ENCODE assay signal across 12 mouse cellular contexts in genomic region chr5:96898120-96898672, GRCm38 (mm10).
DNase-seq lines count a peak whose midpoint lies in the region; ATAC-seq and TF ChIP-seq lines count a peak whose summit lies in the region.
"Had no signal": no experiment of that assay in that cellular context is flagged by ENCODE, and none has a peak within 500 bp of the region (broad histone marks: within the 10 kb centered on the region; RNA-seq: fewer than 3 reads in every experiment).

No protein-coding gene starts in this region.

- no peak overlapping the region for H3K4me3 ChIP-seq in layer of hippocampus, adult 2 months
- no peak overlapping the region; the same call in 1 of the 2 replicates for H3K4me3 ChIP-seq in G1E (ENCODE audit: low read depth, low read length)
- H3K4me3 ChIP-seq in intestine, embryonic 14.5 days (ENCODE audit: low read depth, low read length), result no peak overlapping the region
- peak overlapping the region; percentile 80 for H3K4me3 ChIP-seq in megakaryocyte, embryonic 14.5 days (replicated peaks)
- no peak overlapping the region for H3K4me3 ChIP-seq in left cerebral cortex, adult 2 months
- H3K4me3 ChIP-seq: forebrain, embryonic 10.5 days; limb, embryonic 12.5 days had no signal

- no peaks in the 10 kb centered on the region for H3K9me3 ChIP-seq in G1E (replicated peaks)
- no peaks in the 10 kb centered on the region for H3K9me3 ChIP-seq in intestine, embryonic 14.5 days (ENCODE audit: control insufficient read depth, low read length)
- H3K9me3 ChIP-seq in megakaryocyte, embryonic 14.5 days, result no peaks in the 10 kb centered on the region
- H3K9me3 ChIP-seq: forebrain, embryonic 10.5 days; limb, embryonic 12.5 days had no signal

- no peaks in the 10 kb centered on the region for H3K27me3 ChIP-seq in G1E (ENCODE audit: insufficient read depth, low read length)
- H3K27me3 ChIP-seq in intestine, embryonic 14.5 days (replicated peaks; ENCODE audit: control insufficient read depth, insufficient read depth, low read length), result no peaks in the 10 kb centered on the region
- no peaks in the 10 kb centered on the region for H3K27me3 ChIP-seq in megakaryocyte, embryonic 14.5 days (replicated peaks)
- H3K27me3 ChIP-seq: limb, embryonic 12.5 days had no signal

- intact Hi-C loops in left cerebral cortex, adult 2 months (cut with DNase I), result no loop called here

- WGBS in intestine, embryonic 14.5 days, result 64% methylated on average over 8 of the region's 8 CpGs

- no peak for TF ChIP-seq CTCF in layer of hippocampus, adult 2 months (conservative IDR thresholded peaks at IDR 0.05)
- no peak for TF ChIP-seq CTCF in G1E (IDR thresholded peaks at IDR 0.05; ENCODE audit: low read depth, low read length)
- TF ChIP-seq CTCF in left cerebral cortex, adult 2 months (IDR thresholded peaks at IDR 0.05), result no peak

- peak; percentile 37 to 58 for DNase-seq in layer of hippocampus, adult 2 months (ENCODE audit: low spot score in 2 of 2)
- no peak for DNase-seq in layer of hippocampus, postnatal 25 days (ENCODE audit: extremely low spot score in 1 of 2, low spot score in 1 of 2)
- no peak for DNase-seq in G1E (ENCODE audit: low spot score)
- DNase-seq in intestine, embryonic 14.5 days (ENCODE audit: low spot score), result peak; percentile 58
- DNase-seq in retina, postnatal 1 day, result no peak
- no peak for DNase-seq in left cerebral cortex, adult 11 months (ENCODE audit: low spot score)
- no peak for DNase-seq in left cerebral cortex, adult 2 months (ENCODE audit: extremely low spot score in 1 of 2, low spot score in 2 of 2)
- DNase-seq: heart, postnatal 4 days; thymus, postnatal 36 days had no signal

- H3K27ac ChIP-seq in layer of hippocampus, adult 2 months, result peak overlapping the region; percentile 23; the same call in 1 of the 2 replicates
- H3K27ac ChIP-seq in intestine, embryonic 14.5 days (ENCODE audit: low read depth), result no peak overlapping the region
- no peak overlapping the region for H3K27ac ChIP-seq in left cerebral cortex, adult 2 months
- H3K27ac ChIP-seq: forebrain, embryonic 10.5 days; limb, embryonic 12.5 days had no signal

- H3K36me3 ChIP-seq in G1E (replicated peaks), result no peaks in the 10 kb centered on the region
- no peaks in the 10 kb centered on the region for H3K36me3 ChIP-seq in intestine, embryonic 14.5 days (ENCODE audit: control insufficient read depth, insufficient read depth, low read length)
- no peaks in the 10 kb centered on the region for H3K36me3 ChIP-seq in megakaryocyte, embryonic 14.5 days (replicated peaks; ENCODE audit: low read length)
- H3K36me3 ChIP-seq: forebrain, embryonic 10.5 days; limb, embryonic 12.5 days had no signal

- peak; percentile 54 for ATAC-seq in G1E (ENCODE audit: extremely low read depth, insufficient number of reproducible peaks, low FRiP score, poor library complexity, severe bottlenecking)
- peak; percentile 82; the same call in 1 of the 2 replicates for ATAC-seq in intestine, embryonic 14.5 days (replicated peaks; ENCODE audit: low FRiP score, low TSS enrichment, low read depth)

- H3K9ac ChIP-seq in intestine, embryonic 14.5 days (ENCODE audit: low read length), result no peak overlapping the region
- H3K9ac ChIP-seq: limb, embryonic 12.5 days had no signal

- peaks cover 17% of the 10 kb centered on the region for H3K4me1 ChIP-seq in G1E (ENCODE audit: insufficient read depth, low read depth, low read length)
- H3K4me1 ChIP-seq in intestine, embryonic 14.5 days (replicated peaks; ENCODE audit: control insufficient read depth, insufficient read depth, low read length), result no peaks in the 10 kb centered on the region
- H3K4me1 ChIP-seq in megakaryocyte, embryonic 14.5 days, result peaks cover 70% of the 10 kb centered on the region
- H3K4me1 ChIP-seq: forebrain, embryonic 10.5 days; limb, embryonic 12.5 days had no signal

- no peak overlapping the region for H3K4me2 ChIP-seq in intestine, embryonic 14.5 days (ENCODE audit: low read length)
- H3K4me2 ChIP-seq: limb, embryonic 12.5 days had no signal

Comparison
In these comparisons a context has a peak if more than half of its experiments do, and no peak if none do; other contexts are left out.
1. DNase-seq: peak in layer of hippocampus, adult 2 months (2 of 2) and intestine, embryonic 14.5 days (single experiment); none in layer of hippocampus, postnatal 25 days (0 of 2), G1E (single experiment), retina, postnatal 1 day (single experiment), left cerebral cortex, adult 11 months (single experiment) and left cerebral cortex, adult 2 months (0 of 2).